Mouse (Mus musculus): ENCODE data around the gene Gbgt1.
"Not testable (repeated sequence)": the region's sequence is repeated elsewhere in the genome, so short reads cannot be mapped to it uniquely, and the experiment has no call there.

The Gbgt1 gene

GRCm38 (mm10) chr2:28496671-28497070, at the start of gene Gbgt1:
Gene Gbgt1 (plus strand): TSS chr2:28496891.
- in situ Hi-C loops (cut with MseI, MboI) = no loop called here

DNA sequence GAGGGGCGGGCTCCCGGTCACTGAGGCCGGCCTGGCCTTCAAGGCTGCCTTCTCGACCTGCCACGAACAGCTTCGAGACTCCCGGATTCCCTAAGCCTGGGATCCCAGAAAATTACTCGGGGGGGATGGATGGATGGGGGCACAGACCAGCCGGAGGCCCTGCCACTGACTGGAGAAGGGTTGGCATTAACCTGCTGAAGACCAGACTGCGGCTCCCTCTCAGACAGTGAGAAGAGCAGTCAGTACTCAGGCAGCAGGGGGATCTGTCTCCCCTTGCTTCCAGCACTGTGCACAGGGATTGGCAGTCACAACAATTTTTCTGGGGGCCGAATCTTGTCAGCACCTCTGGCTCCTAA, 49.4 kb upstream of the Gbgt1 start:
- in situ Hi-C loops (cut with MseI, MboI) = no loop called here

DNA sequence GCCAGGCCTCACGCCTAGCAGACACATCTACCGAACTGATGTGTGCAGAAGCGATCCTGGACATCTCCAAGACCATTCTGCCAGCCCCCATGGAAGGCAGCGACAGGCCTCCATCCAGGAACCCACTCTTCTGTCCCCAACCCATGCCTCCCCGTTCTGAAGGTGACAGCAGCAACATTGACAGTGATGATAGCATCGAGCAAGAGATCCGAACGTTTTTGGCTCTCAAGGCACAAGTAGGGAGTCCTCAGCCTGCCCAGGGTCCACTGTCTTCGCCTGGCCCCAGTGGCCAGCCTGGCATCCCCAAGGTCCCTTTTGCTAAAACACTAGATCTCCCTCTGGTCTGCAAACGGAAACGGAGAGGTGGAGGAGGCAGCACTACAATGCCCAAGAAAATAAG, 45.0 kb upstream of the Gbgt1 start:
- in situ Hi-C loops (cut with MseI, MboI) = no loop called here

DNA sequence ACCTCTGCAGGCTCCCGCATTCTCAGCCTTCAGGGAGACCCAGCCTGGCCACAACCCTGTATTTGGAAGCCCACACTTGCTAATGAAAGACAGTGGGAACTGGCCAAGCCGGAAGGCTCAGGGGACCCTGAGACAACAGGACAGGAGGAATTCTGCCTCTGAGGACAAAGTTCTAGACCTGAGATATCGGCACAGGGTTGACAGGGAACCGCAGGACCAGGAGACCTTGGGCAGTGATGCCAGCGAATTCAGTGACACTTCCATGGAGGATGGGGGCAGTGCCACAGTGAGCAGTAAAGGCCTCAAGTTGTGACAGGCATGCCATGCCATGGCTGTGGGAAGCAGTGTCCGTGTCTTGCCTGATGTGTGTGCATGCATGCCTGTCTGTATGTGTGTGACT, 43.2 kb upstream of the Gbgt1 start:
- in situ Hi-C loops (cut with MseI, MboI) = no loop called here

GRCm38 (mm10) chr2:28456616-28457015, 40.1 kb upstream of the Gbgt1 start:
- in situ Hi-C loops (cut with MseI, MboI) = no loop called here

GRCm38 (mm10) chr2:28463919-28464318, 32.8 kb upstream of the Gbgt1 start:
- in situ Hi-C loops (cut with MseI, MboI) = no loop called here

DNA sequence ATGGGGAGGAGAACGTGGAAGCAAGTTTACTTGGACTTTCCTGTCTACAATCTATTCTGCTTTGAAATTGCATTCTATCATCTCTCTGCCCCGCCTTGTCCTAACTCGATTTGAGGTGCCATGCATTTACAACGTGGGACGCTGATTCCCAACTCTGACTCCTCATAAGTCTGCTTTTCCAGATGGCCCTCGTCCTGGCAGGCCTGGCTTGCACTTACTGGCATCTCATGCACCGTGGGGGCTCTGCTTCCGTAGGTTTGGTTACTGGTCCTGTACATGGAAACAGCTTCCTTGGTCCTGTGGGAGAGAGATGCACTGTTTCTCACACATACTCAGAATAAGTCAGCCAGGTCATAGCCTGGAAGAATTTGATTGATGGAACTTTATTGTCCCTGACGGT, 31.8 kb upstream of the Gbgt1 start:
- in situ Hi-C loops (cut with MseI, MboI) = no loop called here

DNA sequence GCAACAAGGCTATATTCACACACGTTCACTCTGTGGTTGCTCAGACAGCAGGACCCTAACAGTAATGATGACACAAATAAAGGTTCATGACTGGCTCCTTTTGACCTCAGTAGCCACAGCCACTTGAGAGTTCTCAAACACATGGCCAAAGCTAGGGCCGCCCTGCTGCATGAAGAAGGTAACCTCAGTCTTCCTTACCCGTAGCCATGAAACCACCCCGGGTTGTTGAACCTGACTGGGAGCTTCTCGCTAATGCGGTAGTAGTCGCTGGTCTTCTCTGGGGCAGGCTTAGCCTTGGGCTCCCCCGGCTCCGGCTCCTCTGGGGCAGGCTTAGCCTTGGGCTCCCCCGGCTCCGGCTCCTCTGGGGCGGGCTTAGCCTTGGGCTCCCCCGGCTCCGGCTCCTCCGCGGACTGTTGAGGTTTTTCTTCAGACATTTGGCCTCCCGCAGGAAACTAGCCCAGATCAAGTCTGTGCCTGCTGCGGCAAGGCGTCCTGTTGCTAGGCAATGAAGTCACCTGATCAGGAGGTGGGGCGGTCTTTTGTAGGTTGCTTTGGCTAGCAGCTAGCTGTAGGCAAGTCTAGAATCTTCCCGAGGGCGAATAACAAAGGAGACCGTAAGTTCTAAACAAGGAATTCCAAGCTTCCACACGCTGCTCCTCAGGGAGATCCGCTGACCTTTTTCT, 30.7 kb upstream of the Gbgt1 start, which contains the start of gene 1700007K13Rik:
TSS of gene 1700007K13Rik (minus strand) at position 497 of the 683 bp plus-strand sequence.
- in situ Hi-C loops (cut with MseI, MboI) = no loop called here

DNA sequence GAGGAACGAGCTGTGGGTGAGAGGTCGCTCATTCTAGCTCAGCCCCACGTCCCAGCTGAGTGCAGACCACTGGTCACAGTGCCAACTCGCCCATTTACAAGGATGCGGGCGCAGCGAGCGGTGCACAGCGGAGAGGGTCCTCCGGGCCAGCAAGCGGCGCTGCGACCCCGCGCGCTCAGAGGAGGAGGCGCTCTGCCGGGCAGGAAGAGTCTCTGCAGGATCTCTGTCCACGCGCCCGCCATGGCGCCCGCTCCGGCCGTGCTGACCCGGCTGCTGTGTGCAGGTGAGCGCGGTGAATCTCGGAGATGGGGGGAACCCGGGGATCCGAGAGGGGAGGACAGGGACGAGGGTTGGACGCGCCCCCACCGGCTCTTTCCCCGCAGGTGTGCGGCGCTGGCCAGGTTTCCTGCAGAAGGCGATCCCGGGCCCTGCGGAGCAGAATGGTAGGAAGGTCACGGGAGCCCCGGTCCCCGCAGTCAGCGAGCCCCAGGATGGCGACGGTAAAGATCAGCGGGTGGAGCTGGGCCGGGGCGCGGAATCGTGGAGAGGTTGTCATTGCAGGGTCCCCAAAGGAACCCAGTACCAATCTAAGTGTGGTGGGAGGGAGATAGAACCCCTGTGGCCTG, 28.7 kb upstream of the Gbgt1 start, which contains the start of gene Mrps2:
TSS of gene Mrps2 (plus strand) at position 207 of the 626 bp plus-strand sequence.
- in situ Hi-C loops (cut with MseI, MboI) = no loop called here

- in situ Hi-C loops (cut with MseI, MboI) = no loop called here
Observed at GRCm38 (mm10) chr2:28468486-28469225, 28.0 kb upstream of the Gbgt1 start.

GRCm38 (mm10) chr2:28469461-28469860, 27.2 kb upstream of the Gbgt1 start:
- in situ Hi-C loops (cut with MseI, MboI) = no loop called here

GRCm38 (mm10) chr2:28470591-28470990, 26.1 kb upstream of the Gbgt1 start:
- in situ Hi-C loops (cut with MseI, MboI) = no loop called here

DNA sequence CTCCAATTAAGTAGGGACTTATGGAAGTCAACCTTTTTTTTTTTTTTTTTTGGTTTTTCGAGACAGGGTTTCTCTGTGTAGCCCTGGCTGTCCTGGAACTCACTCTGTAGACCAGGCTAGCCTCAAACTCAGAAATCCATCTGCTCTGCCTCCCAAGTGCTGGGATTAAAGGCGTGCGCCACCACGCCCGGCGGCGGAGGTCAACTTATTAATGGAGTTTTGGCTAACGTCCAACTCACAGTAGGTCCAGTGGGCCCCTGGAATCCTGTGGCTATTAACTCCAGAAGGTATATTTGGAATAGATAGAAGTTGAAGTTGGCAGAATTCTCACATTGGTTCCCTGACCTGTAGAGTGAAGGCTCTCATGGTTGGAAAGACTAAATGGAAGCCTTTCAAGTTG, 24.7 kb upstream of the Gbgt1 start:
- in situ Hi-C loops (cut with MseI, MboI) = not testable (repeated sequence)

DNA sequence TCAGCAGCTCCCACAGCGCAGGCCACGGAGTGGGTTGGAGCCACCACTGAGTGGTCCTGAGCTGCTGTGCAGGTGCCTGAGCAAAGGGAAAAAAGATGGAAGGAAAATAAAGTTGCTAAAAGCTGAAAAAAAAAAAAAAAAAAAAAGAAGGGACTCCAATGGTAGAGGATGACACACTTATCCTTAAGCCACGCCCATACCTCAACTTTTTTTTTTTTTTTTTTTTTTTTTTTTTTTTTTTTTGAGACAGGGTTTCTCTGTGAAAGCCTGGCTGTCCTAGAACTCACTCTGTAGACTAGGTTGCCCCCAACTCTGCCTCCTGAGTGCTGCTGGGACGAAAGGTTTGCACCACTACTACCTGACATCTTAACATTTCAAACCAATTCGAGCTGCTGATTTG, 18.7 kb upstream of the Gbgt1 start:
- in situ Hi-C loops (cut with MseI, MboI) = not testable (repeated sequence)

GRCm38 (mm10) chr2:28479208-28480204, 17.2 kb upstream of the Gbgt1 start:
- in situ Hi-C loops (cut with MseI, MboI) = no loop called here

GRCm38 (mm10) chr2:28483861-28484260, 12.8 kb upstream of the Gbgt1 start:
- in situ Hi-C loops (cut with MseI, MboI) = no loop called here

- in situ Hi-C loops (cut with MseI, MboI) = no loop called here
Observed at GRCm38 (mm10) chr2:28494521-28494920, 2.2 kb upstream of the Gbgt1 start.

DNA sequence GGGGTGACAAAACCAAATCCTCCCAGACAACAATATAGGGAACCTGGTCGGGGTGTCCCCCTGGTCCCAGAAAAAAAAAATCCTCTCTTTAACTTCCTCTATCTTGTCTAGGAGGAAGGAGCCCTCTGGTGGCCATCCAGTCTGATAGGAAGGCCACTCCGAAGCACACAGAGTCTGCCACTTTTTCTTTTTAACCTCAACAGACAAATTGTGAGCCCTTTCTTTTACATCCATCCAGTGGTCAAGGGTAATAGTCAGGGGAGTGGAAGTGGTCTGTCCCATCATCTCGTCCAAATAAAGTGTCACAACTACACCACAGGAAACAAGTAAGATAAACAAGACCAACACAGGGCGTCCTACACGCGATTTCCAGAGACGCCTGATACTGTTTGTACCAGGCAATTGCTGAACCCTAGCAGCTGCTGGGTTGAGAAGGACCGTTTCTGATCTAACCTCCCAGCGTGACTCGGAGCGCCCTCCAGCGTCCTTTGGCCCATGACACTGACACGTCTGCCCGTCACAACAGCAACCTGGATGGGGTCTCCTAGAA, 1.4 kb upstream of the Gbgt1 start:
- in situ Hi-C loops (cut with MseI, MboI) = no loop called here

GRCm38 (mm10) chr2:28495801-28496595, 693 bp upstream of the Gbgt1 start:
- in situ Hi-C loops (cut with MseI, MboI) = no loop called here

- in situ Hi-C loops (cut with MseI, MboI) = no loop called here
Observed at GRCm38 (mm10) chr2:28497561-28497960, 870 bp downstream of the Gbgt1 start.

Data from mouse trophoblast stem cell (cell line).